Mouse (Mus musculus) granulocyte monocyte progenitor cell, adult 5-6 weeks (primary cell): ENCODE results near the gene Taf8. TPM values are rescaled to one million over a fixed set of nuclear protein-coding genes. Genes with fewer than 3 reads are reported as not detected.

Experiments used
- ATAC-seq: replicated peaks from 2 replicates; pipeline ENCODE4 v1.8.0; 2016; ENCODE audit warnings: mild to moderate bottlenecking, moderate TSS enrichment, inconsistent platforms; ENCODE audit not compliant: poor library complexity, severe bottlenecking
- total RNA-seq, 2 experiments: library from RNA; stranded (forward) in 1 of 2; stranded (reverse) in 1 of 2; fragments of 200-712, 200-1000 nt in 1 of 2; fragments of >200 nt in 1 of 2; fragmentation: Nextera tagmentation in 1 of 2; gene quantifications; 2 replicates each; pipeline ENCODE4 v1.2.3; 2014 to 2017

Taf8 gene
- total RNA-seq (2014; fragmentation: Nextera tagmentation) (13.9 and 23.8 TPM in 2 replicates), total RNA-seq (2017) (34.7 and 40.9 TPM in 2 replicates)

DNA sequence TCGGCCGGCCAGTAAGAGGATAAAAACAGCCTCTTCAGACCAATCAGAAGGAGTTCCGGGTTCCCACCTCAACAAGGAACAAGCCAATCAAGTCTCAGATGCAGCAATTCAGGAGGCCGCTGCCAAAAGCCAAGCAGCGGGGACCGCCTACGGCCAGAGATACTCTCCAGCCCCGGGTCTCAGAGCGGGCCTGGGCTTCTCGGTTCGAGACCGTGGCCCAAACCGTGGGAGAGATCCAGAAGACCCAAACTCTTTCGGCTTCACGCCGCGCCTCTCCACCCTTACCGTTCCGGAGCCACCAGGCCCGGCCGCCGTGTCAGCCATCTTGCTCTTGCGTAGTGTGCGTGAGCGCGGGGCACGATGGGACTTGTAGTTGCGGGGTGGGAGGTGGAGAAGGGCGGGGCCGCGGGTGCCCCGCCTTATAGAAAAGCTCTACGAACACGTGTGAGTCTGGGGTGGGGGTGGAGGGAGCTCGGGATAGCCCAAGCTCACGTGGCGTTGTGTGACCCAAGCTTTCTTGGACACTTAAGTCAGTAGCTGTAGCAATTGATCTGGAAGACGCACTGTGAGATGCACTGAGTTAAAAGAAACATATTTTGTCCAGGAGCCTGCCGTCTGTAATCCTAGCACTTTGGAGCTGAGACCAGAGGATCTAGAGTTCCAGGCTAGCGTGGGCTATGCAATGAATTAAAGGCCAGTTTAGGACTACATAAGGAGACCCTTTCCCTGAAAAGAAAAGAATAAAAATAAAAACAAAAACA lies at the start of gene Taf8:
TSS of gene Taf8 (minus strand) at position 347 of the 761 bp plus-strand sequence.
- peak; percentile 86 for ATAC-seq

DNA sequence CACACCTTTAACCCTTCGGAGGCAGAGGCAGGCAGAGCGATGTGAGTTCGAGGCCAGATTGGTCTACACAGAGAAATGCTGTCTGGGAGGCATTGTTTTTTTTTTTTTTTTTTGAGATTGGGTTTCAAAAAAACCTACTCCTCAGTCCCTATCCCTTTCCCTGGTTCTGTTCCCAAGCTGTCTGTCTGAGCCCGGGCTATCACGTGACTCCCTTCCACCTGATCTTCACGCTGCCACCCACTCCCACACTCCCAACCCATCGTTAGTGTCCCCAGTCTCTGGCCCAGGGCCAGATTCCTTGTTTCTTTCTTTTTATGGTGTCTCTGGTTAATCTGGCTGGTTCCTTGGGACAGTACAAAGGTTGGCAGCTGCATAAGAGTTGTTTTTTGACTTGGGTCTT lies 49.0 kb upstream of the Taf8 start:
- ATAC-seq, result no peak

DNA sequence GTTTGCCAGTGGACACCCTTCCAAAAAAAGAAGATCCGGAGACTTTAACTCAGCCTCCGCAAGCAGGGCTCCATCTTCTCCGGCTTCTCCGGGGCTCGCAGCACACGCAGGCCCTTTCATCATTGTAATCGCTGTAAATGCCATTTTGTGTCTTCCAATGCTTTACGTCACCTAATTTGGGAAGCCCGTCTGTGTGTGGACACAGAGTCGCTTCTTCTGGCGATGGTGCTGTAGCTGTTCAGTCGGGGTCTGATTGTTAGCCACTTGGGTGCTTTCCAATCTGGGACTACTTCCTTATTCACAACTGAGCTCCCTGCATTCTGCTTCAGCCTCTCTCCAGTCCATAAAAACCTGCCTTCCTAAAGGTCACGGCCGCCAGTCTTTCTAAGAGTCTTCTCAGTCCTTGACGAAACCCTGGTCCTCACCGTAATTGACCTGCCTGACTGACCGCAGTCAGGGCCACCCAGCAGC lies 43.8 kb upstream of the Taf8 start:
- ATAC-seq, result no peak

DNA sequence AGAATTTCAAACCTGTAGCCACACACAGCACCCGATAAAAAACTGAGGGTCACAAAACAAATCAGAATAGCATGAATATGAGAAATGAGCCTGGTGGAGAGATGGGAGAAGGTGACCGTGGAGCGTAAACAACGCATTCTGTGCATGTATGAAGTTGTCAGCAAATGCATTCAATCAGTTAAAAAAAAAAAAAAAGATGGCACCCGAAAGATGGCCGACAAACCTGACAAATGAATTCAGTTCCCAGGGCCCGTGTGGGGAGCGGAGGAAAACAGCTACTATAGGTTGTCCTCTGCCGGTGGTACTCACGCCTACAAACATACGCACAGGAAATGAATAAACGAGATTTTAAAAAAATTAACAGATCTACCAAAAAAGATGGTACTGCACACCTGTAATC lies 43.1 kb upstream of the Taf8 start:
- ATAC-seq, result no peak

DNA sequence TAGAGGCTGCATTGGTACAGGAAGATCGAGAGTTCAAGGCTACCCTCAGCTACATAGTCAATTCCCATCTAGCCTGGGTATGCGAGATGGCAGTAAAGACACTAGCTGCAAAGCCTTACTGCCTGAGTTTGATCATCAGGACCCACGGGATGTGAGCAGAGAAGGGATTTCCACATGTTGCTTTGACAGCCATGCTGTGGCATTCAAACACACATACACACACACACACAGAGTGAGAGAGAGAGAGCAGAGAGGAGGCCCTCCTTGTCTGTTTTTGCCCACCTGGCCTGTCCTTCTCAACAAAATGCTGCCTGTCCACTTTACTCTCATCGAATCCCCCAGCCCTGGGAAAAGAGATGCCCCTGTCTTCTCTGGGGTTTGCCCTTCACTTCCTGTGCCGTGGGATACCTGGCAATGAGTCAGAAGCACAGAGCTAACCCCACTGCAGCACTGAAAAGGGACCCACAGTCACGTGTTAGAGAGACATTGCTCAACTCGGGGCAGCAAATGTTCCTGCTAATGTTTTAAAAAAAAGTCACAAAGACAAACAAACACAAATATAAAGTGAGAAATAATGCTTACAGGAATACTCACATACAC lies 41.1 kb upstream of the Taf8 start:
- ATAC-seq, result peak; percentile 64

DNA sequence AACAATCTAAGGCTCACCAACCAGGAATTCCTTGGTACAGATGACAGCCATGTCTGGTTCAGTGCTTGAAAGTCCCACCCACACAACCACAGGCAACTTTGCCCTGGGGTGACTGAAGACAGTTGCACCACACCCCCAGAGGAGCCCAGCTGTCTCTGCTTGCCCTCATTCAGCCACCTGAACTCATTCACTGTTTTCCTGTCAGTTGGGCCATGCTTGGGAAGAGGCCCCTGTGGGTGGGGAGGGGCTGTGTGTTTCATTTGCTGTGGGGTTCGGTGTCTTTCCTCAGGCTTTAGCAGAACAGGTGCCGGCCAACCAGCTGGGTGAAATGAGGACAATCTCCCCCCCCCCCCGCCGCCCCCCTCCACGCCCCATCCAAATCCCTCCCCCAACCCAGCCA lies 40.0 kb upstream of the Taf8 start:
- peak; percentile 92 for ATAC-seq

DNA sequence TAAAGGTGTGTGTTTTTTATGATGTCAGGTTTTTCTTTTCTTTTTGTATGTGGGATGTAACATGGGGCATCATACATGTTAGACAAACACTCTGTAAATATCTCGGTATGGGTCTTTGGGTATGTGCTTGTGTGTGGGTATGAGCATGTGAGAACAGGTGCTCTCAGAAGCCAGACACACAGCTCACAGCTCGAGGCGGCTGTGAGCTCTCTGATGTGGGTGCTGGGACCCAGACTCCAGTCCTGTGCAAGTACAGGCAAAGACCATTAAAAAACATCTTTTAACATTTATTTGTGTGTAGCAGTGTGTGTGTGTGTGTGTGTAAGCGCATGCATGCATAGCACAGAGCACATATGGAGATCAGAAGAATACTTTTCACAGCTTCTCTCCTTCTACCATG lies 37.0 kb upstream of the Taf8 start:
- no peak for ATAC-seq

DNA sequence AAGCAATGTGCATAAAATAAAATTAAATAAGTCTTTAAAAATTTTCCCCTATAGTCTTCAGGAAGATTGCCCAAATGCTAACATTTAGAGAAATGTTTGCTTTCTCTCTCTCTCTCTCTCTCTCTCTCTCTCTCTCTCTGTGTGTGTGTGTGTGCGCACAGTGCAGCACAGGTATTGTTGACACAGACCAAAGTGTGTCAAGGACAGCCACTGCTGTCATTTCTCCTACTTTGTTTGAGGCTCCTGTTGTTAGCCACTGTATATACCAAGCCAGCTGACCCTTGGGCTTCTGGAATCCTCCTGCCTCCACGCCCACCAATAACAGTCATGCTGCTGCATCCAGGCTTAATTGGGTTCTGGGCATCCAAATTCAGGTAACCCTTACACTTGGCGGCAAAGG lies 36.0 kb upstream of the Taf8 start:
- ATAC-seq, result no peak

DNA sequence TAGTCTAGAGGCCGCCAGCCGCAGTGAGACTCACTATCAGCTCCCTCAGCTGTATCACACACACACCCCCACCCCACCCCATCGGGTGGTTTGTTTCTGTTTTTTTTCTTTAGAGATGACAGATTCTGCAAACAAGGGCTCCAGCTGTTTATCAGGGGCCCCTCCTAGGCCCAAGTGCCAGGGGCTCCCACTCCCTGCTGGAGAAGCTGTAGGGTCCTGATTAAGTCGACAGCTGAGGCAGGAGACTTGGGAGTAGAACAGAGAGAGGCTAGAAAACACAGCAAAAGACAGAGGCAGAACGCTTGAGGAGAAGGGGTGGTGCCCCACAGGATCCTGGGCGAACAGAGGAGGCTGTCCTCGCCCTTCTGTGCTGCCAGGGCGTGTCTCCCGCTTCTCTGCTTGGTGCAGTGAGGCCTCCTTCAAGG lies 33.7 kb upstream of the Taf8 start:
- no peak for ATAC-seq

DNA sequence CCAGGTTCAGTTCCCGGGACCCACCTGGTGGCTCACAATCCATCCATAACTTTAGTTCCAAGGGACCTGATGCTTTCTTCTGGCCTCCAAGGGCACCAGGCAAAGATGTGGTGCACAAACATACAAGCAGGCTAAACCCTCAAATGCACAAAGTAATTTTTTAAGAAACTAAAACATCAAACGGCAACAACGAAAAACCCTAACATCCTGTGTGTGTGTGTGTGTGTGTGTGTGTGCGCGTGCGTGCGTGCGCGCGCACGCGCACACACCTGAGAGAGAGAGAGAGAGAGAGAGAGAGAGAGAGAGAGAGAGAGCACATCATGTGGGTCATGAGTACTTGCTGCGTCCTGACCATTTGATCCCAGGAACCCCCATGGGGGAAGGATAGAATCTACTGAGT lies 31.6 kb upstream of the Taf8 start:
- no peak for ATAC-seq

DNA sequence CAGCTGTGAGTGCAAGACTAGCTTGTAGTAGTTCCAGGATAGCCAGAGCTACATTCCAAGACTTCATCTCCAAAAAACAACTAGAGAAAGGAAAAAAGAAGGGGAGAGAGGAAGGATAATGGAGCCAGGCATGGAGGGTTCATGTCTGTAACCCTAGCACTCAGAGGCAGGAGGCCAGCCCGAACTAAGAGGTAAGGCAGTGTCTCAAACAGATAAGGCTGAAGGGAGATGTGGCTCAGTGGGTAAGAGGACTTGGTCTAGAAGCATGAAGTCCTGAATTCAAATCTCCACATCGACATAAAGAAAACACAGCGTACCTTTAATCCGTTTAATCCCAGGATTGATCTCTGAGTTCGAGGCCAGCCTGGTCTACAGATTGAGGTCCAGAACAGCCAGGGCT lies 30.3 kb upstream of the Taf8 start:
- ATAC-seq, result no peak

DNA sequence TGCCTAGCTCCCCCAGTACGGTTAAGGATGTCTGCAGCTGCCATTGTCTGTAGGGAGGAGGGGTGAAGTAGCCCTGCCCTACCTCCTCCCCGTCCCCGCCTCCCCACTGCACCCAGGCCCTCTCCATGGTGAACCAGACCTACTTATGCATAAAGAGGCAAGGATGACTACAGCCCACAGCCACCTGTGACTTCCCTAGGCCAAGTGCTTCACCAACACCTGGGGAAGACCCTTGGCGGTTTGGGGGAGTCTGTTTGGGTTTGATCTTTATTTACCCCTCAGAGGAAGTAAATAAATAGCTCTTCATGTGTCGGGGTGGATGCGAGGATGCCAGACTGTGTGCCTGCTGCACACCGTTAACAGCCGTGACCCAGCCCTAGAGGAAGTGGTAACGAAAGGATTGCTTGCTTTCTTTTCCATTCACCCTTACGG lies 29.3 kb upstream of the Taf8 start:
- peak; percentile 50 for ATAC-seq

DNA sequence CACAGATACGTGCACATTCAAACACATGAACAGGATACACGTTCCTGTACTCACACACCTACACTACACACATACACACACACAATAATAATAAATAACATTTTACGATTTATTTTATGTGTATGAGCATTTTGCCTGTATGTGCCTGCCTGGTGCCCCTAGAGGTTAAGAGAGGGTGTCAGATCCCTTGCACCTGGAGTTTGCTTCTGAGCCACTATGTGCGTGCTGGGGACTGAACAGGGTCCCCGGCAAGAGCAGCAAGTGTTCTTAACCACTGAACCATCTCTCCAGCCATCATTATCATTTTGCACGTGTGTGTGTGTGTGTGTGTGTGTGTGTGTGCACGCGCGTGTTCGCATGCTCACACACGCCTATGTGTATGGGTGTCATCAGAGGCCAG lies 27.5 kb upstream of the Taf8 start:
- ATAC-seq, result no peak

DNA sequence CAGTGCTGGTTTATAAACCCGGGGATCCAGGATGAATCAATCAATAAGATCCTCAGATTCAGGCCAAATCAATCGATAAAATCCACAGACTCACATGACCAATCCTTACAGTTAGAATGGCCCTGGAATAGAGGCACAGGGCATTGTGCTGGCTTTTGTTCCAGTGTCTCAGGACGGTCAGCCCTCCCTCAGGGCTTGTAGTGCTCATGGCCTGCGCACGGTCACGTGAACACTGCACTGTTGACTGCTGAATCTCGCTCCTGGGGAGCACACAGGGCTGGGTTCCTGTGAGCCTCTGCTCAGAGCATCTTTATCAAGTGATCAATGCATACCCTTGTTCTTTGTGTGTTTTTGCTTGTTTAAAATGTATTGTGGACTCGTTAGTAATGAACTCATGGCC lies 26.8 kb upstream of the Taf8 start:
- no peak for ATAC-seq

DNA sequence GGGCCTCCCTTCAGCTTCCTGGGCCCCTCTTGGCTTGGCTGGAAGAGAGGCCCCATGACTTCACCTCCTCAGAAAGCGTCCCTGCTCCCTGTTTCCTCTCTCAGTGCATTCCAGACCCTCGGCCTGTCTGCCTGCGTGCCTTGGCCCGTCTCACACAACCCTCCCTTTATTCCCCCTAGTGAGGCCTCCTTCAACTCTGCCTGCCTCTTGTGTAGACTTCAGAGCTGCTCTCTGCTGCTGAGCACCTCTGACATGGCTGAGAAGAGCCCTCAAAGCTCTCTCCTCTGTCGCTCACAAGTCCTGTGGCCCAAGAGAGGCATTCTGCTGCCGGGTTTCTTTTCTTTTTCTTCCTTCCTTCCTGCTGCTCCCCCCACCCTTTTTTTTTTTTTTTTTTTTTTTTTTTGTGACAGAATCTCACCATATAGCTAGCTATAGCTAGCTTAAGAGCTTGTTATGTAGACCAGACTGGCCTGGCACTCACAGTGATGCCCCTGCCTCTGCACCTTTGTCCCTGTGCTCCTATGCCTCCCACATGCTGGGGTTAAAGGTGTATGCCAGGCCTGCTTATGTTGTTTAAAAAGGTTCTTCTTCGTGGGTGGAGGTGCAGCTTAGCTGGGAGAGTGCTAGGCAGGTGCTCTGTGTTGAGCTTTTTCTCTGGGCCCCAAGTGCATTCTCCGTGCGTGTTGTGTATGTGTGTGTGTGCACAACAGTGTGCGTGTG lies 25.6 kb upstream of the Taf8 start:
- ATAC-seq, result no peak

DNA sequence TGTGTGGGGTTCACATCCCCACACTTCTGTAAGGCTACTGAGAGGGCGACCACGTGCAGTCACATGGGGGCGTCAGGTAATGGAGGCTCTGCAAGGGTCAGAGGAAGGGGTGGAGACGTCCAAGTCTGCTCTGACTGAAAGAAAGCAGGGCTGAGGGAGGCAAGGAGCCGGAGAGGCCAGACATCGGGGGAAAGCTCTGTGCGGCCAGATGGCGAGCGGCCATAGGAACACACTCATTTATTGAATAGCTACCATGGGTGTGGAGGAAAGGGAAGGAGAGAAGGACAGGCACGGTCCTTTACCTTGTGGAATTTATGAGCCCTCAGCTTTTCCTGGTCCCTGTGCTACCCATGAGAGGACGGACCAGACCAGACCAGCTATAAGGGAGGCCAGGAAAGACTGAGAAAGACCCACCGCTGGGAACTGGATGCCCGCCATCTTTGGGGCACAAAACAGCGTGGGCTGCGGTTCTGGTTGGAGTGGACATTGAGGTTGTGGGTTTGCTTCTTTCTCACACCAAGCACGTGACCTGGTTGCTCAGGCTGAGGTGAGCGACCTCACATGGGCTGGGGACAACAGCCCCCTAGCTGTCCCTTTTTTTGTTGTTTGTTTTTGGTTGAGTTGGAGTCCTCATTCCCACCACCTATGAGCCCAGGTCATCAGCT lies 24.9 kb upstream of the Taf8 start:
- peak; percentile 42 for ATAC-seq

DNA sequence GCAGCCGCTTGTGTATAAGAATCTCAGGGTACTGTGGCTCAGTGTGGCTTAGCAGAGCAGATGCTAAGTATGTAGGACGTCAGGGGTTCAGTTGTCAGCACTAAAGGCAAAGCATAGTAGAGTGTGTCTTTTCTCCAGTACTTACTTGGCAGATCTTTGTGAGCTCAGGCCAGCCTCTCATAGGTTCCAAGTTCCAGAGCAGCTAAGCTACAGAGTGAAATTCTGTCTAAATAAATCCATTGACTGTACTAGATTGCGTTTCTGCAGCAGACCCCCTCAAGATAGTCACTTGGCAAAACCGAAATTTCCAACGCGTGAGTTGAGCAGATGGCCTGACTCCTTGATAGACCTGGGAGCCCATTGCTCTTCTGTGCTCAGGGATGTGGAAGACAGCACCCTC lies 22.9 kb upstream of the Taf8 start:
- no peak for ATAC-seq

DNA sequence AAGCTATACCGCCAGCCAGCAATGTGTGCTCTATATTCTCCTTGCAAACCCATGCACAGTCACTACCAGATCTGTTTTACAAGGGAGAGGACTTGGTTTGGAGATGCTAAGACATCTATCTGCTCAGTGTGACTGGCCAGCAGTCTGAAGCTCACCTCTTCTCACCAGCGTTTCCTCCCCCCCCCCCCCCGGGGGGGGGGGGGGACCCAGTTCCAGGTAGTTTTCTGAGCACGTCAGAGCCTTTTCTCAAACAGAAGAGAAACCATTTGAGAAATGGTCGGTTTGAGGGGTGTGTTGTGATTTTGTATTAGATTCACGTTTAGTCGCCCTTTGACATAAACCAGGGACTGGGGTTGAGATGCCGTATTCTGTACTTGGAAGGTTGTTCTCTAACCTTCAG lies 22.0 kb upstream of the Taf8 start:
- no peak for ATAC-seq

DNA sequence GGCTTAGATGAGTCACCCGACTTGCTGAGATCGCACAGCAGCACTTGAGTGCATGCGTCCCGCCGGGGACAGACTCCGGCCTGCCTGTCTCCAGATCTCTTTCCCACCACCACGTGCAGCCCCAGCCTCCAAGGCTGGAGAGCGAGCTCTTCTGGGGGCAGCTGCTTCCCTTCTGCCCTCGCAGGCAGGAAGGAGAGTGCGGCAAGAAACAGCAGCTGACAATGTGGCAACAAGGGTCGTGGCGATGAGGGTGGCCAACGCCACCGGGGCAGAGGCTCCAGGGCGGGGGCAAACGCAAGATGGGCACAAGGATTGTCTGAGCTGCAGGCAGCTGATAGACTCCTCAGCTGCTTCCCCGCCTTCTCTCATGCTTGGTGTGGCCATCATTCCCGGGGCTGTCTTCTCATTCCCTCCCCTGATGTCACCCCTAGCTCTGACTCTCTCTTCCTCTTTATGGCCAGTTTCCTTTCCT lies 21.2 kb upstream of the Taf8 start:
- peak; percentile 61 for ATAC-seq

DNA sequence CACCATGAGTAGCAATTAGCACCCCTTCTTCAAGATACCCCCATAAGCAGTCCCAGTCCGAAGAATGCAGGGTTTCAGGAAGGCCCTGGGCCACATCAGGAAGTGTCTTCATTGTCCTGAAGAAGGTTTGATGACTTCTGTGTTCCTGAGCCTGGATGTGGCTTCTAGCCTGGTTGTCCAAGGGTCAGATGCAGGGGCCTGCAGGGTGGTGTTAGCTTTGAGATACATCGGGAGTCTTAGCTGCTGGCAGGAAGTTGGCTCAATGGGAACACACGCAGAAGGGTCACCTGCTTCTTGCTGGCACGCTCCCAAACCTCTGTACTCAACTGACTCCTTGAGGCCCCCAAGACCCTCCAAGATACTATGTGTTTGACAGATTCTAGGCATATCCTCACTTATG lies 20.4 kb upstream of the Taf8 start:
- no peak for ATAC-seq
